ENCODE assay signal across 20 mouse cellular contexts in genomic region chr15:81198447-81198846, GRCm38 (mm10). TPM values are rescaled to one million over a fixed set of nuclear protein-coding genes. Genes with fewer than 3 reads are reported as not detected.
DNase-seq lines count a peak whose midpoint lies in the region; ATAC-seq and TF ChIP-seq lines count a peak whose summit lies in the region.
"Had no signal": no experiment of that assay in that cellular context is flagged by ENCODE, and none has a peak within 500 bp of the region (broad histone marks: within the 10 kb centered on the region; RNA-seq: fewer than 3 reads in every experiment).

No protein-coding gene starts in this region.

- no peak overlapping the region for H3K27ac ChIP-seq in heart, adult 2 months
- H3K27ac ChIP-seq in liver, postnatal 0 days (ENCODE audit: low read depth) = no peak overlapping the region
- H3K27ac ChIP-seq in liver, embryonic 11.5 days (ENCODE audit: low read depth, low read length) = no peak overlapping the region
- no peak overlapping the region for H3K27ac ChIP-seq in stomach, postnatal 0 days (replicated peaks)
- H3K27ac ChIP-seq: liver, embryonic 13.5 days; neural tube, embryonic 13.5 days; stomach, embryonic 15.5 days had no signal

- no peak for TF ChIP-seq EP300 in heart, adult 2 months (IDR thresholded peaks at IDR 0.05; ENCODE audit: insufficient read depth, low read depth, low read length)
- TF ChIP-seq EP300 in liver, postnatal 0 days (IDR thresholded peaks at IDR 0.05; ENCODE audit: low read depth) = no peak
- TF ChIP-seq EP300 in stomach, postnatal 0 days (optimal IDR thresholded peaks at IDR 0.05) = no peak

- no peak for TF ChIP-seq POLR2A in heart, adult 2 months (IDR thresholded peaks at IDR 0.05; ENCODE audit: insufficient read depth, low read depth, low read length)

- no peak for ATAC-seq in liver, postnatal 0 days
- ATAC-seq in liver, embryonic 11.5 days (replicated peaks; ENCODE audit: low FRiP score) = no peak
- no peak for ATAC-seq in stomach, postnatal 0 days (ENCODE audit: low FRiP score, low TSS enrichment)
- ATAC-seq: Patski had no signal

- TF ChIP-seq CTCF in heart, adult 2 months (IDR thresholded peaks at IDR 0.05) = peak; percentile 33
- peak; percentile 24 for TF ChIP-seq CTCF in liver, postnatal 0 days (IDR thresholded peaks at IDR 0.05; ENCODE audit: low read depth)
- peak; percentile 54 for TF ChIP-seq CTCF in stomach, postnatal 0 days (IDR thresholded peaks at IDR 0.05; ENCODE audit: low read depth)

- no peak overlapping the region for H3K9ac ChIP-seq in heart, adult 2 months (ENCODE audit: low read depth, low read length)
- no peak overlapping the region for H3K9ac ChIP-seq in liver, postnatal 0 days (replicated peaks)
- H3K9ac ChIP-seq in liver, embryonic 11.5 days (ENCODE audit: low read depth, low read length) = no peak overlapping the region
- no peak overlapping the region for H3K9ac ChIP-seq in stomach, postnatal 0 days (ENCODE audit: low read length)
- H3K9ac ChIP-seq: heart, embryonic 12.5 days; liver, embryonic 13.5 days; neural tube, embryonic 13.5 days; stomach, embryonic 15.5 days had no signal

- no peaks in the 10 kb centered on the region for H3K27me3 ChIP-seq in heart, adult 2 months (ENCODE audit: control insufficient read depth, insufficient read depth, low read length)
- no peaks in the 10 kb centered on the region for H3K27me3 ChIP-seq in liver, postnatal 0 days (ENCODE audit: insufficient read depth, low read length)
- H3K27me3 ChIP-seq in liver, embryonic 11.5 days (replicated peaks; ENCODE audit: control insufficient read depth, insufficient read depth, low read length) = no peaks in the 10 kb centered on the region
- H3K27me3 ChIP-seq in stomach, postnatal 0 days (ENCODE audit: control insufficient read depth, insufficient read depth, low read length) = no peaks in the 10 kb centered on the region
- H3K27me3 ChIP-seq: heart, embryonic 12.5 days; liver, embryonic 13.5 days; megakaryocyte, embryonic 14.5 days; neural tube, embryonic 13.5 days; Patski; stomach, embryonic 15.5 days had no signal

- H3K36me3 ChIP-seq in heart, adult 2 months (ENCODE audit: control insufficient read depth, insufficient read depth, low read length) = no peaks in the 10 kb centered on the region
- no peaks in the 10 kb centered on the region for H3K36me3 ChIP-seq in liver, postnatal 0 days (replicated peaks; ENCODE audit: insufficient read depth, low read length)
- H3K36me3 ChIP-seq in liver, embryonic 11.5 days (ENCODE audit: control insufficient read depth, insufficient read depth, low read length) = no peaks in the 10 kb centered on the region
- no peaks in the 10 kb centered on the region for H3K36me3 ChIP-seq in stomach, postnatal 0 days (ENCODE audit: control insufficient read depth, insufficient read depth, low read length)
- H3K36me3 ChIP-seq: heart, embryonic 12.5 days; liver, embryonic 13.5 days; neural tube, embryonic 13.5 days; stomach, embryonic 15.5 days had no signal

- H3K4me3 ChIP-seq in heart, adult 2 months = no peak overlapping the region
- H3K4me3 ChIP-seq in liver, postnatal 0 days (ENCODE audit: low read depth, low read length) = no peak overlapping the region
- H3K4me3 ChIP-seq in liver, embryonic 11.5 days (ENCODE audit: low read depth, low read length) = no peak overlapping the region
- no peak overlapping the region for H3K4me3 ChIP-seq in stomach, postnatal 0 days (ENCODE audit: low read depth, low read length)
- H3K4me3 ChIP-seq: heart, embryonic 12.5 days; liver, embryonic 13.5 days; neural tube, embryonic 13.5 days; stomach, embryonic 15.5 days had no signal

- DNase-seq in heart, adult 2 months = no peak
- no peak for DNase-seq in heart, postnatal 25 days (ENCODE audit: low spot score)
- no peak for DNase-seq in liver, postnatal 0 days
- DNase-seq in liver, embryonic 11.5 days (ENCODE audit: low spot score) = no peak
- DNase-seq in thymus, postnatal 4 days = peak; percentile 38
- DNase-seq in thymus, postnatal 36 days = no peak
- DNase-seq in stomach, postnatal 0 days (ENCODE audit: low spot score) = no peak
- no peak for DNase-seq in urinary bladder, postnatal 14 days (ENCODE audit: low spot score)
- DNase-seq: cerebellum, adult 11 months; cerebellum, postnatal 25 days; gastrocnemius, postnatal 14 days; heart, postnatal 4 days; kidney, postnatal 14 days; layer of hippocampus, adult 9-11 months; liver, embryonic 13.5 days had no signal

- intact Hi-C loops in heart, adult 2 months (cut with DNase I) = loop anchor here (2.0 to 10.0 kb wide), 2 partner anchors 126 to 944 kb away; partner anchors contain the start of gene Atf4
- intact Hi-C loops in heart, postnatal 25 days (cut with DNase I) = loop anchor here (5.0 to 10.0 kb wide), 2 partner anchors 121 to 494 kb away; no protein-coding TSS in a partner anchor

- peaks cover 2% of the 10 kb centered on the region for H3K4me1 ChIP-seq in heart, adult 2 months (ENCODE audit: control insufficient read depth, insufficient read depth, low read length)
- H3K4me1 ChIP-seq in liver, postnatal 0 days (ENCODE audit: insufficient read depth) = 0 out of 2 replicates have a peak, but pooled peaks cover 3% of the 10 kb centered on the region
- no peaks in the 10 kb centered on the region for H3K4me1 ChIP-seq in liver, embryonic 11.5 days (replicated peaks; ENCODE audit: control insufficient read depth, insufficient read depth, low read length)
- no peaks in the 10 kb centered on the region for H3K4me1 ChIP-seq in stomach, postnatal 0 days (replicated peaks; ENCODE audit: control insufficient read depth, insufficient read depth)
- H3K4me1 ChIP-seq: heart, embryonic 12.5 days; neural tube, embryonic 13.5 days had no signal

- WGBS in heart, adult 2 months = 95% methylated on average over 5 of the region's 5 CpGs
- WGBS in liver, postnatal 0 days (ENCODE audit: insufficient replicate concordance) = 92% methylated on average over 5 of the region's 5 CpGs
- 89% methylated on average over 5 of the region's 5 CpGs for WGBS in liver, embryonic 11.5 days
- WGBS in stomach, postnatal 0 days = 96% methylated on average over 5 of the region's 5 CpGs

- H3K4me2 ChIP-seq in liver, postnatal 0 days (ENCODE audit: low read depth, low read length) = no peak overlapping the region
- H3K4me2 ChIP-seq in liver, embryonic 11.5 days = no peak overlapping the region
- no peak overlapping the region for H3K4me2 ChIP-seq in stomach, postnatal 0 days (replicated peaks; ENCODE audit: low read depth)
- H3K4me2 ChIP-seq: heart, embryonic 12.5 days; liver, embryonic 13.5 days; neural tube, embryonic 13.5 days; stomach, embryonic 15.5 days had no signal

- H3K79me2 ChIP-seq in heart, adult 2 months (replicated peaks; ENCODE audit: control insufficient read depth, insufficient read depth, low read length) = no peaks in the 10 kb centered on the region

- no peaks in the 10 kb centered on the region for H3K9me3 ChIP-seq in liver, postnatal 0 days (ENCODE audit: low read length)
- H3K9me3 ChIP-seq in liver, embryonic 11.5 days (ENCODE audit: control insufficient read depth, low read length) = no peaks in the 10 kb centered on the region; the same call in 1 of the 2 replicates
- H3K9me3 ChIP-seq in stomach, postnatal 0 days (ENCODE audit: control insufficient read depth, low read length) = no peaks in the 10 kb centered on the region
- H3K9me3 ChIP-seq: liver, embryonic 13.5 days; neural tube, embryonic 13.5 days; stomach, embryonic 15.5 days had no signal

RNA-seq across cellular contexts. Expression of gene Mrtfa, which starts 7.9 kb away (rescaled TPM):
- total RNA-seq in heart, adult 2 months (2021) = 10 to 100 TPM in 1 of 2 experiments, 1 to 10 TPM in 1; 7.2 to 11.0 TPM
- 9.0 and 9.6 TPM in 2 replicates for polyA plus RNA-seq in heart, adult 2 months (2012; rRNA removed)
- total RNA-seq in heart, postnatal 25 days (2021) = 1 to 10 TPM; 8.2 to 9.1 TPM
- 4.3 and 4.5 TPM in 2 replicates for polyA plus RNA-seq in liver, postnatal 0 days (2015; fragmentation: Nextera tagmentation; extraction: Ambion mirVana)
- polyA plus RNA-seq in liver, embryonic 11.5 days (2014; fragmentation: Nextera tagmentation; extraction: Ambion mirVana) = 18.9 and 20.6 TPM in 2 replicates
- polyA plus RNA-seq in stomach, postnatal 0 days (2015; fragmentation: Nextera tagmentation; extraction: Ambion mirVana) = 12.6 and 14.3 TPM in 2 replicates

RNA-seq across cellular contexts. Expression of gene Mchr1, which starts 36.9 kb away (rescaled TPM):
- total RNA-seq in heart, adult 2 months (2021) = not detected
- polyA plus RNA-seq in heart, adult 2 months (2012; rRNA removed) = not detected in 2 replicates
- not detected for total RNA-seq in heart, postnatal 25 days (2021)
- 0.12 and 0.17 TPM in 2 replicates for polyA plus RNA-seq in liver, postnatal 0 days (2015; fragmentation: Nextera tagmentation; extraction: Ambion mirVana)
- 0.12 and 0.29 TPM in 2 replicates for polyA plus RNA-seq in liver, embryonic 11.5 days (2014; fragmentation: Nextera tagmentation; extraction: Ambion mirVana)
- 3.0 and 4.9 TPM in 2 replicates for polyA plus RNA-seq in stomach, postnatal 0 days (2015; fragmentation: Nextera tagmentation; extraction: Ambion mirVana)
- total RNA-seq: heart, postnatal 4 days had no signal
- polyA plus RNA-seq: heart, embryonic 12.5 days had no signal
